Mouse (Mus musculus): Measurements from ENCODE around the gene Hnrnpa1. TPM values are rescaled to one million over a fixed set of nuclear protein-coding genes. Genes with fewer than 3 reads are reported as not detected.
A peak's percentile ranks its signal among the peaks of the same experiment; 100 is the strongest.

The Hnrnpa1 gene
- polyA plus RNA-seq, 1 experiment, result 1,787 TPM

- Histone ChIP-seq H3K4me3 (ENCODE audit: low read depth, low read length) (peak within 1 kb of the TSS; percentile 40), H3K36me3 (ENCODE audit: control insufficient read depth, insufficient read depth, low read length, poor library complexity, severe bottlenecking) (no peaks in the 10 kb centered on the region), H3K27ac (ENCODE audit: insufficient read depth, low read length) (no peak within 1 kb of the TSS), H3K9ac (ENCODE audit: low read depth, poor library complexity, severe bottlenecking) (peak within 1 kb of the TSS; percentile 61), H3K9me3 (replicated peaks; ENCODE audit: control insufficient read depth, insufficient read depth, low read length, poor library complexity, severe bottlenecking) (no peaks in the 10 kb centered on the region), H3K27me3 (ENCODE audit: control insufficient read depth, insufficient read depth, low read length, poor library complexity, severe bottlenecking) (no peaks in the 10 kb centered on the region), H3K4me1 (ENCODE audit: control insufficient read depth, insufficient read depth, low read length) (no peaks in the 10 kb centered on the region)
- TF ChIP-seq CTCF (IDR thresholded peaks at IDR 0.05; ENCODE audit: low read depth, low read length), result no peak
- TF ChIP-seq POLR2A (IDR thresholded peaks at IDR 0.05; ENCODE audit: insufficient read depth, low read length), result no peak
- no peak for TF ChIP-seq EP300 (IDR thresholded peaks at IDR 0.05; ENCODE audit: insufficient read depth, low read depth, low read length)
These were observed 17.8 kb downstream of the Hnrnpa1 start, which contains the start of gene Nfe2 for GRCm38 (mm10) chr15:103257790-103258728. Gene Nfe2 (minus strand): TSS chr15:103258403.

DNA sequence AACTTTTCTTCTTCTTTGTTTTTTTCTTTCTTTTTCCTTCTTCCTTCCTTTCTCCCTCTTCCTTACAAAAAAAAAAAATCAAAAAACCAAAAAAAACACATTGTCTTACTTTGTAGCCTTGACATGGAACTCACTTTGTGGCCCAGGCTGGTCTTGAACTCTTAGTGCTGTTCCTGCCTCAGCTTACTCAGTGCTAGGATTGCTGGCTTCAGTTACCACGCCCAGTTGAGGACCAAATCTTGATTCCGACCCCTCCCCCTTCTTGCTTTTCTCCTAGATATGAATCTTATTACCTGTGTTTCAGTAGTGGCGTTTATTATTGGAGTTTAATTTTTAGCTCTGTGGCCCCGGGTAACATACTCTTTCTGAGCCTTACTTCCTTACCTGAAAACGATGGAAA is 18.9 kb downstream of the Hnrnpa1 start:
- TF ChIP-seq EP300 (IDR thresholded peaks at IDR 0.05; ENCODE audit: insufficient read depth, low read depth, low read length) (no peak), CTCF (IDR thresholded peaks at IDR 0.05; ENCODE audit: low read depth, low read length) (no peak), POLR2A (IDR thresholded peaks at IDR 0.05; ENCODE audit: insufficient read depth, low read length) (no peak)
- Histone ChIP-seq H3K27ac (ENCODE audit: insufficient read depth, low read length) (no peak overlapping the region), H3K4me1 (ENCODE audit: control insufficient read depth, insufficient read depth, low read length) (no peaks in the 10 kb centered on the region), H3K36me3 (ENCODE audit: control insufficient read depth, insufficient read depth, low read length, poor library complexity, severe bottlenecking) (no peaks in the 10 kb centered on the region), H3K9ac (ENCODE audit: low read depth, poor library complexity, severe bottlenecking) (peak overlapping the region; percentile 61; the same call in 1 of the 2 replicates), H3K4me3 (ENCODE audit: low read depth, low read length) (no peak overlapping the region), H3K9me3 (replicated peaks; ENCODE audit: control insufficient read depth, insufficient read depth, low read length, poor library complexity, severe bottlenecking) (no peaks in the 10 kb centered on the region), H3K27me3 (ENCODE audit: control insufficient read depth, insufficient read depth, low read length, poor library complexity, severe bottlenecking) (no peaks in the 10 kb centered on the region)

GRCm38 (mm10) chr15:103259989-103260388 is 19.8 kb downstream of the Hnrnpa1 start:
- TF ChIP-seq CTCF (IDR thresholded peaks at IDR 0.05; ENCODE audit: low read depth, low read length), result no peak
- TF ChIP-seq POLR2A (IDR thresholded peaks at IDR 0.05; ENCODE audit: insufficient read depth, low read length), result no peak
- Histone ChIP-seq H3K4me1 (ENCODE audit: control insufficient read depth, insufficient read depth, low read length) (no peaks in the 10 kb centered on the region), H3K9me3 (replicated peaks; ENCODE audit: control insufficient read depth, insufficient read depth, low read length, poor library complexity, severe bottlenecking) (no peaks in the 10 kb centered on the region), H3K4me3 (ENCODE audit: low read depth, low read length) (no peak overlapping the region), H3K27me3 (ENCODE audit: control insufficient read depth, insufficient read depth, low read length, poor library complexity, severe bottlenecking) (no peaks in the 10 kb centered on the region), H3K9ac (ENCODE audit: low read depth, poor library complexity, severe bottlenecking) (no peak overlapping the region), H3K27ac (ENCODE audit: insufficient read depth, low read length) (no peak overlapping the region), H3K36me3 (ENCODE audit: control insufficient read depth, insufficient read depth, low read length, poor library complexity, severe bottlenecking) (no peaks in the 10 kb centered on the region)

DNA sequence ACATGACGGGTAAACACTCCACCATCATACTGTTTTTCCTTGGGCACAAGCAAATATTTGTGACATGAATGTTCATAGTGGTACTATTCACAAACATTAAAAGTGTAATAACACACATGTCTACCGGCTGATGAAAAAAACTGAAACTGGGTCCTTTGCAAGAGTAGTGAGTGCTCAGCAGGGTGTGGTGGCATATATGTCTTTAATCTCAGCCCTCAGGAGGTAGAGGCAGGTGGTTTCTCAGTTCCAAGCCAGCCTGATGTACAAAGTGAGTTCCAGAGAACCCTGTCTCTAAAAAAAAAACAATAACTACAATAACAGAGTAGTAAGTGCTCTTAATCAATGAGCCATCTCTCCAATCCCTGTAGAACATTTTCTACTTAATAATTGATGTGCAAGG is 24.6 kb downstream of the Hnrnpa1 start:
- H3K9me3 ChIP-seq (replicated peaks; ENCODE audit: control insufficient read depth, insufficient read depth, low read length, poor library complexity, severe bottlenecking), result no peaks in the 10 kb centered on the region
- no peaks in the 10 kb centered on the region for H3K36me3 ChIP-seq (ENCODE audit: control insufficient read depth, insufficient read depth, low read length, poor library complexity, severe bottlenecking)
- H3K4me1 ChIP-seq (ENCODE audit: control insufficient read depth, insufficient read depth, low read length), result no peaks in the 10 kb centered on the region
- H3K27me3 ChIP-seq (ENCODE audit: control insufficient read depth, insufficient read depth, low read length, poor library complexity, severe bottlenecking), result no peaks in the 10 kb centered on the region
- H3K4me3 ChIP-seq (ENCODE audit: low read depth, low read length), result no peak overlapping the region
- no peak overlapping the region for H3K27ac ChIP-seq (ENCODE audit: insufficient read depth, low read length)
- H3K9ac ChIP-seq (ENCODE audit: low read depth, poor library complexity, severe bottlenecking), result no peak overlapping the region
- TF ChIP-seq EP300 (IDR thresholded peaks at IDR 0.05; ENCODE audit: insufficient read depth, low read depth, low read length) (no peak), POLR2A (IDR thresholded peaks at IDR 0.05; ENCODE audit: insufficient read depth, low read length) (no peak), CTCF (IDR thresholded peaks at IDR 0.05; ENCODE audit: low read depth, low read length) (no peak)

- H3K9me3 ChIP-seq (replicated peaks; ENCODE audit: control insufficient read depth, insufficient read depth, low read length, poor library complexity, severe bottlenecking), result no peaks in the 10 kb centered on the region
- no peak overlapping the region for H3K9ac ChIP-seq (ENCODE audit: low read depth, poor library complexity, severe bottlenecking)
- no peaks in the 10 kb centered on the region for H3K27me3 ChIP-seq (ENCODE audit: control insufficient read depth, insufficient read depth, low read length, poor library complexity, severe bottlenecking)
- H3K4me1 ChIP-seq (ENCODE audit: control insufficient read depth, insufficient read depth, low read length), result no peaks in the 10 kb centered on the region
- TF ChIP-seq CTCF (IDR thresholded peaks at IDR 0.05; ENCODE audit: low read depth, low read length) (no peak), EP300 (IDR thresholded peaks at IDR 0.05; ENCODE audit: insufficient read depth, low read depth, low read length) (no peak)
- H3K4me3 ChIP-seq (ENCODE audit: low read depth, low read length), result no peak overlapping the region
- H3K36me3 ChIP-seq (ENCODE audit: control insufficient read depth, insufficient read depth, low read length, poor library complexity, severe bottlenecking), result no peaks in the 10 kb centered on the region
- no peak overlapping the region for H3K27ac ChIP-seq (ENCODE audit: insufficient read depth, low read length)
These were observed 28.7 kb downstream of the Hnrnpa1 start for GRCm38 (mm10) chr15:103268903-103269302.
